Mouse (Mus musculus): ENCODE results near the gene Ccser1. TPM values are rescaled to one million over a fixed set of nuclear protein-coding genes. Genes with fewer than 3 reads are reported as not detected.

The Ccser1 gene
- polyA plus RNA-seq, 1 experiment from 2014 or later = 5.1 TPM

GRCm38 (mm10) chr6:61206042-61206441, 25.9 kb downstream of the Ccser1 start:
- 24% methylated on average over 1 of the region's 1 CpGs for WGBS
- H3K27ac ChIP-seq (replicated peaks; ENCODE audit: low read depth, low read length) = no peak overlapping the region
- ATAC-seq (replicated peaks; ENCODE audit: insufficient number of reproducible peaks, low FRiP score, low TSS enrichment, low read depth) (no peak), DNase-seq (ENCODE audit: low spot score) (no peak)
- no peaks in the 10 kb centered on the region for H3K9me3 ChIP-seq (replicated peaks; ENCODE audit: control insufficient read depth, low read length)
- H3K9ac ChIP-seq (replicated peaks; ENCODE audit: low read length) = no peak overlapping the region
- no peak overlapping the region for H3K4me2 ChIP-seq (ENCODE audit: low read depth, low read length)
- H3K4me1 ChIP-seq (ENCODE audit: control insufficient read depth, insufficient read depth, low read length) = no peaks in the 10 kb centered on the region
- no peak overlapping the region for H3K4me3 ChIP-seq (ENCODE audit: low read depth, low read length)
- H3K27me3 ChIP-seq (ENCODE audit: control insufficient read depth, insufficient read depth, low read length) = no peaks in the 10 kb centered on the region
- no peaks in the 10 kb centered on the region for H3K36me3 ChIP-seq (replicated peaks; ENCODE audit: control insufficient read depth, insufficient read depth, low read depth, low read length)

GRCm38 (mm10) chr6:61206619-61207018, 26.5 kb downstream of the Ccser1 start:
- no peak overlapping the region for H3K9ac ChIP-seq (replicated peaks; ENCODE audit: low read length)
- no peak overlapping the region for H3K4me2 ChIP-seq (ENCODE audit: low read depth, low read length)
- H3K4me1 ChIP-seq (ENCODE audit: control insufficient read depth, insufficient read depth, low read length) = no peaks in the 10 kb centered on the region
- no peaks in the 10 kb centered on the region for H3K9me3 ChIP-seq (replicated peaks; ENCODE audit: control insufficient read depth, low read length)
- no peak for ATAC-seq (replicated peaks; ENCODE audit: insufficient number of reproducible peaks, low FRiP score, low TSS enrichment, low read depth)
- H3K27ac ChIP-seq (replicated peaks; ENCODE audit: low read depth, low read length) = no peak overlapping the region
- no peak for DNase-seq (ENCODE audit: low spot score)
- H3K27me3 ChIP-seq (ENCODE audit: control insufficient read depth, insufficient read depth, low read length) = no peaks in the 10 kb centered on the region
- no peak overlapping the region for H3K4me3 ChIP-seq (ENCODE audit: low read depth, low read length)
- H3K36me3 ChIP-seq (replicated peaks; ENCODE audit: control insufficient read depth, insufficient read depth, low read depth, low read length) = no peaks in the 10 kb centered on the region
- WGBS = 81% methylated on average over 2 of the region's 2 CpGs

- no peak for ATAC-seq (replicated peaks; ENCODE audit: insufficient number of reproducible peaks, low FRiP score, low TSS enrichment, low read depth)
- no peaks in the 10 kb centered on the region for H3K4me1 ChIP-seq (ENCODE audit: control insufficient read depth, insufficient read depth, low read length)
- no peak overlapping the region for H3K9ac ChIP-seq (replicated peaks; ENCODE audit: low read length)
- DNase-seq (ENCODE audit: low spot score) = no peak
- no peaks in the 10 kb centered on the region for H3K9me3 ChIP-seq (replicated peaks; ENCODE audit: control insufficient read depth, low read length)
- no peak overlapping the region for H3K4me3 ChIP-seq (ENCODE audit: low read depth, low read length)
- no peak overlapping the region for H3K27ac ChIP-seq (replicated peaks; ENCODE audit: low read depth, low read length)
- no peaks in the 10 kb centered on the region for H3K27me3 ChIP-seq (ENCODE audit: control insufficient read depth, insufficient read depth, low read length)
- 62% methylated on average over 4 of the region's 4 CpGs for WGBS
- H3K4me2 ChIP-seq (ENCODE audit: low read depth, low read length) = no peak overlapping the region
- H3K36me3 ChIP-seq (replicated peaks; ENCODE audit: control insufficient read depth, insufficient read depth, low read depth, low read length) = no peaks in the 10 kb centered on the region
Measured at GRCm38 (mm10) chr6:61210061-61210737, 30.1 kb downstream of the Ccser1 start.

- WGBS = 72% methylated on average over 8 of the region's 8 CpGs
- DNase-seq (ENCODE audit: low spot score) (no peak), ATAC-seq (replicated peaks; ENCODE audit: insufficient number of reproducible peaks, low FRiP score, low TSS enrichment, low read depth) (no peak)
- Histone ChIP-seq H3K4me2 (ENCODE audit: low read depth, low read length) (no peak overlapping the region), H3K4me3 (ENCODE audit: low read depth, low read length) (no peak overlapping the region), H3K9ac (replicated peaks; ENCODE audit: low read length) (no peak overlapping the region), H3K36me3 (replicated peaks; ENCODE audit: control insufficient read depth, insufficient read depth, low read depth, low read length) (no peaks in the 10 kb centered on the region), H3K4me1 (ENCODE audit: control insufficient read depth, insufficient read depth, low read length) (no peaks in the 10 kb centered on the region), H3K9me3 (replicated peaks; ENCODE audit: control insufficient read depth, low read length) (no peaks in the 10 kb centered on the region), H3K27me3 (ENCODE audit: control insufficient read depth, insufficient read depth, low read length) (no peaks in the 10 kb centered on the region), H3K27ac (replicated peaks; ENCODE audit: low read depth, low read length) (no peak overlapping the region)
Measured at GRCm38 (mm10) chr6:61215705-61216104, 35.6 kb downstream of the Ccser1 start.

- no peak overlapping the region for H3K27ac ChIP-seq (replicated peaks; ENCODE audit: low read depth, low read length)
- 58% methylated on average over 1 of the region's 1 CpGs for WGBS
- H3K4me2 ChIP-seq (ENCODE audit: low read depth, low read length) = no peak overlapping the region
- no peak overlapping the region for H3K4me3 ChIP-seq (ENCODE audit: low read depth, low read length)
- DNase-seq (ENCODE audit: low spot score) (no peak), ATAC-seq (replicated peaks; ENCODE audit: insufficient number of reproducible peaks, low FRiP score, low TSS enrichment, low read depth) (no peak)
- no peak overlapping the region for H3K9ac ChIP-seq (replicated peaks; ENCODE audit: low read length)
- no peaks in the 10 kb centered on the region for H3K9me3 ChIP-seq (replicated peaks; ENCODE audit: control insufficient read depth, low read length)
- H3K27me3 ChIP-seq (ENCODE audit: control insufficient read depth, insufficient read depth, low read length) = no peaks in the 10 kb centered on the region
- no peaks in the 10 kb centered on the region for H3K4me1 ChIP-seq (ENCODE audit: control insufficient read depth, insufficient read depth, low read length)
- no peaks in the 10 kb centered on the region for H3K36me3 ChIP-seq (replicated peaks; ENCODE audit: control insufficient read depth, insufficient read depth, low read depth, low read length)
Measured at GRCm38 (mm10) chr6:61216514-61216913, 36.4 kb downstream of the Ccser1 start.

GRCm38 (mm10) chr6:61217717-61218116, 37.6 kb downstream of the Ccser1 start:
- no peak for DNase-seq (ENCODE audit: low spot score)
- WGBS = 72% methylated on average over 2 of the region's 2 CpGs
- Histone ChIP-seq H3K4me3 (ENCODE audit: low read depth, low read length) (no peak overlapping the region), H3K27ac (replicated peaks; ENCODE audit: low read depth, low read length) (no peak overlapping the region), H3K4me2 (ENCODE audit: low read depth, low read length) (no peak overlapping the region), H3K36me3 (replicated peaks; ENCODE audit: control insufficient read depth, insufficient read depth, low read depth, low read length) (no peaks in the 10 kb centered on the region), H3K4me1 (ENCODE audit: control insufficient read depth, insufficient read depth, low read length) (no peaks in the 10 kb centered on the region), H3K9me3 (replicated peaks; ENCODE audit: control insufficient read depth, low read length) (no peaks in the 10 kb centered on the region), H3K27me3 (ENCODE audit: control insufficient read depth, insufficient read depth, low read length) (no peaks in the 10 kb centered on the region), H3K9ac (replicated peaks; ENCODE audit: low read length) (no peak overlapping the region)
- no peak for ATAC-seq (replicated peaks; ENCODE audit: insufficient number of reproducible peaks, low FRiP score, low TSS enrichment, low read depth)

GRCm38 (mm10) chr6:61223563-61223962, 43.4 kb downstream of the Ccser1 start:
- Histone ChIP-seq H3K27ac (replicated peaks; ENCODE audit: low read depth, low read length) (no peak overlapping the region), H3K4me3 (ENCODE audit: low read depth, low read length) (no peak overlapping the region), H3K4me1 (ENCODE audit: control insufficient read depth, insufficient read depth, low read length) (no peaks in the 10 kb centered on the region), H3K27me3 (ENCODE audit: control insufficient read depth, insufficient read depth, low read length) (no peaks in the 10 kb centered on the region), H3K9me3 (replicated peaks; ENCODE audit: control insufficient read depth, low read length) (no peaks in the 10 kb centered on the region), H3K36me3 (replicated peaks; ENCODE audit: control insufficient read depth, insufficient read depth, low read depth, low read length) (no peaks in the 10 kb centered on the region), H3K9ac (replicated peaks; ENCODE audit: low read length) (no peak overlapping the region), H3K4me2 (ENCODE audit: low read depth, low read length) (no peak overlapping the region)
- DNase-seq (ENCODE audit: low spot score) (no peak), ATAC-seq (replicated peaks; ENCODE audit: insufficient number of reproducible peaks, low FRiP score, low TSS enrichment, low read depth) (no peak)
- 76% methylated on average over 2 of the region's 2 CpGs for WGBS

- no peak overlapping the region for H3K4me2 ChIP-seq (ENCODE audit: low read depth, low read length)
- no peaks in the 10 kb centered on the region for H3K9me3 ChIP-seq (replicated peaks; ENCODE audit: control insufficient read depth, low read length)
- no peaks in the 10 kb centered on the region for H3K27me3 ChIP-seq (ENCODE audit: control insufficient read depth, insufficient read depth, low read length)
- no peaks in the 10 kb centered on the region for H3K36me3 ChIP-seq (replicated peaks; ENCODE audit: control insufficient read depth, insufficient read depth, low read depth, low read length)
- H3K9ac ChIP-seq (replicated peaks; ENCODE audit: low read length) = no peak overlapping the region
- no peaks in the 10 kb centered on the region for H3K4me1 ChIP-seq (ENCODE audit: control insufficient read depth, insufficient read depth, low read length)
- H3K4me3 ChIP-seq (ENCODE audit: low read depth, low read length) = no peak overlapping the region
- no peak for DNase-seq (ENCODE audit: low spot score)
- ATAC-seq (replicated peaks; ENCODE audit: insufficient number of reproducible peaks, low FRiP score, low TSS enrichment, low read depth) = no peak
- no peak overlapping the region for H3K27ac ChIP-seq (replicated peaks; ENCODE audit: low read depth, low read length)
Measured at GRCm38 (mm10) chr6:61225302-61225701, 45.2 kb downstream of the Ccser1 start.

Measured in embryonic facial prominence, embryonic 11.5 days (tissue).